Mouse (Mus musculus) frontal cortex, adult (tissue): ENCODE data around the gene Arid2.
A peak's percentile ranks its signal among the peaks of the same experiment; 100 is the strongest.
"Not testable (repeated sequence)": the region's sequence is repeated elsewhere in the genome, so short reads cannot be mapped to it uniquely, and the experiment has no call there.

Source experiments
- ATAC-seq: cut with Nextera tagmentation; 2 replicates; pipeline ENCODE4 v1.9.2; 2017; ENCODE audit warnings: mild to moderate bottlenecking, moderate library complexity, mixed read lengths; ENCODE audit not compliant: low TSS enrichment

The Arid2 gene

DNA sequence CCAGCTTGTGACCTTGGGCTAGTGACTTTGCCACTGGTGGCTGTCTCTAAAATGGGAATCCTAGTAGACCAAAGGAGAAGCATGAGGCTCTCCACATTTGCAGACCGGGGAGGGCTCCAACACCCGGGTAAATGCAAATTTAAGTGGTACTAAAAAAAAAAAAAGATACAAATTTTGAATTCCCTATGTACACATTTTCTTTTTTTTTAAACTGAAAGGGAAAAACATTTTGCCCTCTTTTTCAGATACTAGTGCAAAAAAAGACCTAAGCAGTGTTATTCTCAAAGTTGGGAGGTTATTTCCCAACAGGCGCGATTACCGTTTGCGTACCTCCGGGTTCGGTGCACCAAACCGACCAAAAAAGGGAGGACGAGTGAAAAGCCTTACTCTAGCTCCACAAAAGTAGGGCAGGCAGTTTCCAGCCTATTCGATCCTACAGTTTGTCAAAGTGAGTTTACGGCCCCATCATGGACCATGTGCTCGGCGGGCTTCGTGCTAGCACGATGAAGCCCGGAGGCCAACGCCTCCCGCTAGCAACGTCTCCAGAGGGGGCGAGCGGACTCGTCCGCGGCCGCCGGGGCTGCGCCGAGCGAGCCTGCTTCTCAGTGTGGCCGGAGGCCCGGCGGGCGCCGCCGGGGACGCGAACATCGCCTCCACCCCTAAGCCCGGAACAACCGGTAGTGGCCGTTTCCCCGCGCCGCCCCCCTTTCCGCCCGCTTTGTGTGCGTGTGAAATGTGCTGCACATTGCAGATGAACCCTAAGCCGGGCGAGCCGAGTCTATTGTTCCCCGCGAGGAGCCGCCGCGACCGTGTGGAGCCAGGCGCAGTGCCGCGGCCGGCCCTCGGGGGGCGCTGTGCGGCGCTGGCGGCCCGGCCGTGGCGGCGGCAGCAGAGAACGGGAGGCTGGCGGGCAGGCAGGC, 1.0 kb upstream of the Arid2 start:
- peak; percentile 66 for ATAC-seq

DNA sequence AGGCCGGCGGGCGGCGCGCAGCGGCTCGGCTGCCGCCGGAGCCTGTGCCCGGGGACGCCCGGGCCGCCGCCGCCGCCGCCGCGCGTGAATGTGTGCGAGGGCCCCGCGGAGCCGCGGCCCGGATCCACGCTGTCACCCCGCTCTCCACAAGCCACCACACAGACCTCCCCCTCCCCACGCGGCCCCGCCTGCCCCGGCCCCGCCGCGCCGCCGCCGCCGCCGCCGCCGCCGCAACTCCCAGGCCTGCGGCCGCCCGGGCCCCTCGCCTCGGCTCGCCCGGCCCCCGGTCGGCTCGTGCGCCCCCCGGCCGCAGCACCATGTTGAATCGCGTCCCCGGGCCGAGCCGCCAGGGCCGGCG, 404 bp upstream of the Arid2 start:
- ATAC-seq = peak; percentile 2; the same call in 1 of the 2 replicates

DNA sequence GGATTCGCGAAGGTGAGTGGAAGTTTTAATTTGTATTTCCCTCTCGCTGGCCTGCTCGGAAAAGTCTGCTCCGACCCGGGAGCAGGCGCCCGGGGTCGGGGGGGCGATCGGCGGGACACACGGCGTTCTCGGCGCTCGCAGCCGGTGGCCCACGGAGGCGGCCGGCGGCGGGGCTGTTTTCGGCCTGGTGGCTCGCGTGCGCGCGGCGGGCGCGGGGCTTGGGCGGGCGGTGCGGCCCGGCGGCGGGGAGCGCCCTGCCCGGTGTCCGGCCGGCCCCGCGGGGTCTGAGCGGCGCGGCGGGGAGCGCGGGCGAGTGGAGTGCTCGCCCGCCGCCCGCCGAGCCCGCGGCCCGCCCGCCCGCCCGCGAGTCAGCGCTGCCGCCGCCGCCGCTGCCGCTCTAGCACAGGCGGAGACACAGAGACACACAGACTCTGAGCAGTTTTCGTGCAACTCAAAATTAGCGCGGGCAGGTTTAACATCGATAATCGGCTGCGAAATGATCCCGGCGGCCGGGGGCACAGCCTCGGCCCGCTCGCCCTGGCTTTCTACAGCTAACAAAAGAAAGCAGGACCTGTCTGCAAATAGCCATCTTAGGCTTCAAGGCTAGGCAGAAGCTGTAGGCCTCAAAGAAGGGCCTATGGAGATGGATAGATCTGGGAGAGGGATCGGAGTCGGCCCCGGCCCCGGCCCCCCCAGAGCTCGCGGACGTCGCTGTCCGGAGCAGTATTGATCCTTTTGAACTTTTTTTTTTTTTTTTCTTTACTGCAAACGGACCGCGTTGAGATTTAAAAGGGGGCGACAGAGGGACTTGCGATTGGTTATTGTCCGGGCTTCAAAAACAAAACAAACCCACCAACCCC, 888 bp downstream of the Arid2 start:
- ATAC-seq = no peak

DNA sequence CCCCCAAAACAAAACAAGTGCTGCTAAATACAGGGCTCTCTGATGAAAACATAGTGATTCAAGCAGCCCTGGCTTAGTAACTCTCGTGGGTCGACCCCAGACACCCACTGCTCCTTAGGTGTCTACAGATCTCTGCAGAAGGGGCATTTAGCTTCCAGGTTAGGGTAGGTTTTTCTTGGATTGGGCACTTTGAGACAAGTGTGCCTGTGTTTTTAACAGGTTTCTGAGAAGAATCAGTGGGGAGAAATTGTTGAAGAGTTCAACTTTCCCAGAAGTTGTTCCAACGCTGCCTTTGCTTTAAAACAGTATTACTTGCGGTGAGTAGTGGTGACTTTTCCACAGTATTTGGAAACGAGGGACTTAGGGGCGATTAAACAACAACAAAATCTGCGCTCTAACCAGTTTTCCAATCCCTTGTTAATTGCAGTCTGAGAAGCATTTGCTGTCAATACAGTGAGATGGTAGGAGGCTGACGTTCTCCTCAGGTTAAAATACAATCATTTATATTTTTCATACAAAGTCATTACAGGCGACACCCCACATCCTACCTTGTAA, 1.6 kb downstream of the Arid2 start:
- no peak for ATAC-seq

DNA sequence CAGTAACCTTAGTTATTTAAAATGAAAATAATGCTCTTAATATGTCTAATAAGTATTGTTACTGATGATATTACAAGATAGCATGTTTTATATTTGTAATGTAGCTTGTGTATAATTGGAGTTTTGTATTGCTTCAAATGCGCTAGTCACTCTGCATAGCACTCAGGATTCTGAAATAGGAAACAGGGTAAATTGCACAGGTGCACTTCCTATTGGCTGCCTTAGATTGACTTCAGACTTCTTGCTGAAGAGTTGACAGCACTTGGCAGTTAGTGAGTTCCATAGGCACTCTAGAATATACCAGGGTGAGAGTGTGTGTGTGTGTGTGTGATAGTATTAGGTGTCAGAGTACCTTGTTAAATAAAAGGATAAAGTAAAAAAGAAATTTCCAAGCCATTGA, 2.7 kb downstream of the Arid2 start:
- ATAC-seq = no peak

DNA sequence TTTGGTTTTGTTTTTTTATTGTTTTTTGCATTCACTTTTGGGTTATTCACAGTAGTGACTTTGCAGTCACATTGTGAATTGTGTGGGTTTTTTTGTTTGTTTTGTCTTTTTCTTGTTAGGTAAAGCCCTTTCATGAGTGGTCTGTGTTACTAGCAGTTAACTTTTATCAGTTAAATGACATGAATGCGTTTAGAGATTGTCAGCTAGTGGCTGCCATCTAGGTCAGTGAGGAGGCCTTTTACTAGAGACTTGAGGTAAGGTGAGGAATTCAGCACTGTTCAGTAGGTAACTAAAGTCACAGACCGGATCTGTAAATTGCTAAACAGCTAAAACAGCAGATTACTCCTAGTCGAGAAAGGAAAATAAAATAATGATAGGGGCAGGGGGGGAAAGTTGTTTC, 6.1 kb downstream of the Arid2 start:
- ATAC-seq = no peak

DNA sequence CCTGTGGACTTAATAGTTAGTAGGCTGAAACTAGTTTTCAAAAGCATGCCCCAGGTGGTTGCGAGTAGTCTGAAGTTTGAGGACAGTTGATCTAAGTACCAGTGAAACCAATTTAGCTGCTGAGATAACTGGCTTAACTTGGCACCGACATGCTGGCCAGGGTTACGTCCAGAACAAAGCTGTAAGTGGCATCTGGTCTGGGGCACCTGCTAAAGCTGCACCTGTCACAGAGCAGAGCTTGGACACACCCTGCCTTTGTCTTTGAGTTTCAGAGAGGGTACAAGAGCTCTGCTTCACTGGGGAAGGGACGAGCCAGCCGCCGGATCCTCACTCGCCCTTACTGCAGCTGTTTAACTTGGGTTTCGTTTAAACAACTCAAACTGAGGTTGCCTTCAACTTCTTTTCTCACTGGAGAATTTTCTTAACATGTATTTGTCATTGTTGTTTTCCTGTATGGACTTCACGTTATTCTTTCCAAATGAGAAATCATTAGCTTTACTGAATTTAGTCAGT, 9.8 kb downstream of the Arid2 start:
- ATAC-seq = no peak

DNA sequence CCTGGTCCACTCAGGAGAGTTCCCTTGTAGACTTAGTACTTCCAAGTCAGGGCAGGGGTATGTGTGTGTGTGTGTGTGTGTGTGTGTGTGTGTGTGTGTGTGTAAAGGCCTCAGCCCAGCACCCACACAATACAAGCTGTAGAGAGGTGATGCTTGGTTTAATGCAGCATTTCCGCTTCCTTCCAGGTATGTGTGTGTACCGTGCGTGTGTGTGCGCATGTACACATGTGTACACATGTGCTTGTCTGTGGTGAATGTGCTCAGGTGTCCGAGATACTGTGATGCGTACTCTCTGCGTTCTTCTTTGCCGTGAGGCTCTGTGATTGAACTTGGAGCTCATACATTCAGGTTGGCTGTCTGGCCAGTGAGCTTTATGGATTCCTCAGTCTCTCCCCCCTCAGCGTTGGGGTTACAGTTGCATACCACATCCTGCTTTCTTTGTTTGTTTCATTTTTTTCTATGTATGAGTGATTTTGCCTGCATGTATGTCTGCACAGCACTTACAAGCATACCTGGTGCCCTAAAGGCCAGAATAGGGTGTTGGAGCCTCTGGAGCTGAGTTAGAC, 10.4 kb downstream of the Arid2 start:
- ATAC-seq = no peak

DNA sequence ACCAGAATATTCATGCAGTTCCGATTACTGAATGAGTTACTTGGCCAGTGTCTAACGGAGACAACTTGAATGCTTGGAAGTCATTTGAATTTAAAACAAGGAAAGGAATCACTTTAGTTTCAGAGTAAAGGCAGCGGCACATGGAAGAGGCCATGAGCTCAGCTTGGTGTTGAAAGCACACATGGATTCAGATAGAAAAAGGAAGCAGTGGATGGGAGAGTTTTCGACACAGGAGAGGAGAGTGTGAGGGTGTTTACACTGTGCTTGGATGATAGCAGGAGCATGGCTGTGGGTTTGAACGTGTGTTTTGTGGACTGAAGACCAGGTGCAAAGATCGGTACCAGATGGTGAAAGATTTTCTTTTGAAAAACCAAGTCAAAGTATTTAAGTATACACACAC, 22.0 kb downstream of the Arid2 start:
- no peak for ATAC-seq

DNA sequence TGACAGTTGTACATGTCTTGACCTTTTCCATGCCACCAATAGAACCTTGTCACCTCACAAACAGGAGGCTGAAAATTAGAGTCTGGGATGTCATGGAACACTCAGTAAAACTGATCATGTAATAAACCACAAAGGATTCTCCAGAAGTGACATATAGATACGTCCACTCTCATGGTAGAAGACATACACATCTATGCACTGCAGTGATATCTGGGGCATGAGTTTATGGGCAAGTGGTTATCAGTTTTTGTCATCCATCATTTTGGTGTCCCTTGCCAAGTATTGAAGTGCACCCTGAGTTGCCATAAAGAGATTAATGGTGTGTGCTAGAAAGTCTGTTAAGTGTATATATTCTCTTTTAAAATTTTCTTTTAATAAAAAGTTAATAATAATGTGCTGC, 25.6 kb downstream of the Arid2 start:
- ATAC-seq = no peak

DNA sequence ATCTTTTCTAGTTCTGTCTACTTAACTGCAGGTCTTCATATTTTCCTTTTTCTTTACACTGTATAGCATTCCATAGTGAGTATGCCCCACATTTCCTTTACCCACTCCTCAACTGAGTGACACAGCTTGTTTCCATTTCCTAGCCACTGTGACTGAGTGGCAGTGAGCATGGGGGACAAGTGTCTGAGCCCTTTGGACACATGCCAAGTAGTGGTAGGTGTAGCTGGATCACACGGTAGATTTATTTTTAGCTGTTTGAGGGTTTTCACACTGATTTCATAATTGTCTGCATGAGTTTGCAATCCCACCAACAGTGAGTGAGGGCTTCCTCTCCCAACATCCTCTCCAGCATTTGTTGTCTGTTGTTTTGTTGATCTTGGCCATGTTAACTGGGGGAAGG, 28.3 kb downstream of the Arid2 start:
- no peak for ATAC-seq

DNA sequence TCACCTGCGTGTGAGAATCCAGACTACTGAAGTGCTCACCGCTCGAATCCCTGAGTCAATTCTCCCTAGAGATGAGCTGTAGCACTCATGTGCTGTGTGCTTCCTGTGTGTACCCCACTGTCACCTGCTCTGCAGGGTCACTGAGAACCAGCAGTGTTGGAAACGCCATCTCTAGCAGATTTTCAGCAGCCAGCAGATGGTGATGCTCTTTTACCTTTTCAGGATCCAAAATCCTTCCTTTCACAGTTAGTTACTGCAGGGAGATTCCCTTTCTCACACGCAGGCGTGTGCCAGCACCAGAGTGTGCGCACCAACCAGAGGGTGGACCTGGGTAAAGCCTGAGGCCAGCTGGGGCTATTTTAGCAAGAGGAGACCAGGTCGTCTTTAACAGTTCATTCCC, 32.0 kb downstream of the Arid2 start:
- peak; percentile 44; the same call in 1 of the 2 replicates for ATAC-seq

DNA sequence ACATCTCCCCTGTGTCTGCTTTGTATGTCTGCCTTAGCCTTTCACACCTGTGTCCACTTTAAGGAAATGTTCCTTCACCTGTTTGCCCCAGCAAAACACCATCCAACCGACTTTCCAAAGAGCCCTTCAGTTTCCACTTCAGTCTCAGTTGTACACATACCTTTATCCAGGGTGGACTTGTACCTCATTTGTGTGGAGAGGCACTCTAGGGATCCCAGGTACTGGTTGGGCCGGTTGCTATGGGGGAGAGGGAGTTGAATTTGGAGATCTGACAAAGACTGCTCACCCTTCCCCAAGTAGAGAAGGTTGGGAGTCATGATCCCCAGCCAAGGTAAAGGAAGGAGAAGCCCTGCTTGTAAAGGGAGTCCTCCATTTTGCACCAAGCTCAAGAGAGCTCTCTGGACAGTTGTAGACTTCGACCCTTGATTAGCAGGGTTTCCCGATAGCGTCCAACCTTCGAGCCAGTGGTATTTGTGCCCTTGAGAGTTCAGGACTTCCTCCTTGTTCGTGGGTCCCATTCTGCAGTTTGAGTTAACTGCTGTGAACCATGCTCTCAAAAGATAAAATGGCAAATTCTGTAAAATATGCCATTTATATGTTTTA, 38.5 kb downstream of the Arid2 start:
- ATAC-seq = no peak

DNA sequence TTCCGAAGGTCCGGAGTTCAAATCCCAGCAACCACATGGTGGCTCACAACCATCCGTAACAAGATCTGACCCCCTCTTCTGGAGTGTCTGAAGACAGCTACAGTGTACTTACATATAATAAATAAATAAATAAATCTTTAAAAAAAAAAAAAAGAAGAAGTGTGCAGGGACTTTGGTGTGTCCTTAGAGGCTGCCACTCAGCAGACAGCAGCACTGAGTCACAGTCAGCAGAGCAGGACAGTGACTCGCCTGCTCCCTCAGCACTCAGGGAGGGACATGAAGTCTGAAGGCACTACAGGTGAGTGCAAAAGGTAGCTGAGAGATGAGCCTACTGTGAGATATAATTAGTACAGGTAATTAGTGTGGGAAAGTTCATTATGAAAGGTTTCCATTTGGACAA, 41.4 kb downstream of the Arid2 start:
- ATAC-seq = not testable (repeated sequence)

DNA sequence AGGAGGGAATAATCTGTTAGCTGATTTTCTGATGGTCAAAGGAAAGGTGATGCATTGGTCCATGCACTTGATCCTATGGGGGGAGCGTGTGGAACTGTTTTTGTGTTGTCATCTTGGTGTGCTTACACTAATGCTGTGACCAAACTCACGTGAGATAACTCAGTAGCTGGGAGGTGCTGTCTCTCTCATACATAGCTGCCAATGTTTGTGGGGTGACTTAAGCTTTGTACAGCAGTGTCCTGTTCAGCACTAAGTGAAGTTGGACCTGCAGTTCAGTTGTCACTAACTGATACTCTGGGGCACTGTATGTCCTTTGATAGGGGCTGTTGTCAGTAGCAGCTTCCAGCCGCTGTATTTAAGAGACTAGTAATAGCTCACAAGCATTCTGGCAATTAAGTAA, 43.2 kb downstream of the Arid2 start:
- no peak for ATAC-seq

DNA sequence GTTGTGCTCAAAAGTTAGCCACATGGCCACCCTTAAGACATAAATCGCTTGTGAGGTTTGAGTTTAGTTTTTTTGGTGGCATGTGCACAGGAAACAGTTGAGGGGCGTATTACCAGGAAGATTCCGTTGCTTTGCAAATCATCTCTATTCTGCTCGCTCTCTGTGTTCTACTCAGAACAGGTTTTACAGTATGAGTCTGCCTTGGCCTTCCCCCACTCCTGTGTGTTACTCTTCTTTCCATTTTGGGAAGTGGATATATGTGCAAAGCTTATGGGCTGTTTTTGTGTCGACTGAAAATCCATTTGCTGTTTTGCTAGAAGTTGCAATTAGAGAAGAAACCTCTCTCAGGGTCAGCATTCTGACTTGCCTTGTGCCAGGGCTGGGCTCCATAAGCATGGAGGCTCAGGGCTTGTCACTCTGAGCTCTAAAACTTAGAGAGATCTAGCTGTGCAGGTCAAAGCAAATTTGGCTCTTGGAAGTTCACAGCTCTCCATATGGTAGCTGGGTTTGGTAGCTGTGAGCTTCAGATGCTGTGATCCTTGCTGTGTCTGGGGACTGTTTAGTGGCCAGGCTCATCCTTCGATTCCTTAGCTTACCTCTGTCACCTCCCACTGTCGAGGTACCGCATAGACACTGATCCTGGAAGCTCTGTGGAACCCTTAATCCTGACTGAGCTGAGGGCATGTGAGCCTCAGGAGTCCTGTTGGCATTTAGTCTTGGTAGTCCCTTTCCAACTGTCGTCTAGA, 45.3 kb downstream of the Arid2 start:
- peak; percentile 83 for ATAC-seq

DNA sequence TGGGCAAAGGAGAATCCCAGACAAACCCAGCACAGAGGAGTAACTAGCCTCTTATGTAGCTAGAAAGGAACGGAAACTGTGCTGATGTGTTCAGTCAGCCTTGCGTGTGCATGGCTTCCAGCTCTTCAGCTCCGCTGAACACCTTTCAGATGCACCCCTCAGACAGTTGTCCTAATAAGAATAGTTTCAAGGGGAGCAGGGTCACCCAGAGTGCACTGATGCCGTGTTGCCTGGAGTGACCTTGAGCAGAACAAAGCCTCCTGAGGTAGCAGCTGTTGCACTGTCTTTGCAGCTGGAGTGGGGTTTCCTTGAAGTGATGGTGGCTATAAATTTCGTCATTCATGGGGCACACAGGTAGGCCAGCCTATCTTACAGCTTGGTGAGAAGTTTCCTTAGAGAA, 46.0 kb downstream of the Arid2 start:
- no peak; the same call in 1 of the 2 replicates for ATAC-seq

DNA sequence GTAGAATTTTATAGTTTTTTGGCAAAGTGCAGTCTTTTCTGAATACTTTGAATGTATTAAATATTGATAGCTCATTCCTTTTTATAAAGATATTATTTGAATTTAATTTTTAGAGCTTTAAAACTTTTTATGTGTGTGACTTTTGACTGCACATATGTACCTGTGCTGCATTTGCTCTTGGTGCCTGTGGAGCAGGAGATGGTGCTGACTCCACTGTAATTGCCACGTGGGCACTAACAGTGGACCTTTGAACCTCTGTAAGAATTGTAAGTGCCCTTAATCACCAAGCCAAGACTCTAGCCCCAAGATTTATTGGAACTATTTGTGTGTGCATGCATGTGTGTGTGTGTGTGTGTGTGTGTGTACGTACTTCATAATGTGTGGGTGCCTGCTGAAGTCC, 53.6 kb downstream of the Arid2 start:
- ATAC-seq = no peak

DNA sequence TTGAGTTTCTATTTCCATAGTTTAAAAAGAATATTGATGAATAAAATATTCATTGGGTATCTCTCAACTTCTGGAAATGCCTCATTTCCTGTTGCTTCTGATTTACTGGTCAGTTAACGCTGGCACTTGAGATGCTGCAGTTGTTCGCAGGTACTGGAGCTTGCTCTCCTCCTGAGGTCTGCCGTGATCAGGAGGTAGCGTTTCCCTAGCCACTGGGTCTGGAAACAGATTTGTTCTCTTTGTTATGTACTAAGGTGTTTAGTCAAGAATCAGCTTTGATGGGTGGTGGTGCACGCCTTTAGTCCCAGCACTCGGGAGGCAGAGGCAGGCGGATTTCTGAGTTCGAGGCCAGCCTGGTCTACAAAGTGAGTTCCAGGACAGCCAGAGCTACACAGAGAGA, 54.8 kb downstream of the Arid2 start:
- no peak for ATAC-seq

DNA sequence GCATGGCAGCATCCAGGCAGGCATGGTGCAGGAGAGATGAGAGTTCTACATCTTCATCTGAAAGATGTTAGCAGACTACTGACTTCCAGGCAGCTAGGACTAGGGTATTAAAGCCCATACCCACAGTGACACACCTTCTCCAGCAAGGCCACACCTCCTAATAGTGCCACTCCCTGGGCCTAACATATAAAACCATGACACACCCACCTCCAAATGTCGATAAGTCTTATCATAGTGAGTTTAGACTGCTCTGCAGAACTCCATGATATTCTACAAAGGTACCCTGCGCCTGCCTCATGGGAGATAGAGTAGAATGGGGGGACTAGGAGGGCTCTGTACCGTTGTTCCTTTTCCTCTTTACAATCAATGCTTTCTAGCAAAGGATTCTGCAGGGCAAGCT, 55.6 kb downstream of the Arid2 start:
- no peak for ATAC-seq
